Mouse (Mus musculus) hindbrain, embryonic 11.5 days (tissue): ENCODE results near the gene Fam53b. TPM values are rescaled to one million over a fixed set of nuclear protein-coding genes. Genes with fewer than 3 reads are reported as not detected.

Experiments
- ATAC-seq: fragments of 200-750 bp; cut with Nextera tagmentation; 2 replicates; pipeline ENCODE4 v1.8.0; 2017; ENCODE audit warnings: mild to moderate bottlenecking, moderate TSS enrichment, moderate library complexity; ENCODE audit not compliant: low FRiP score
- DNase-seq: peaks from one replicate; pipeline ENCODE4 v3.0.0-alpha.2; 2015; ENCODE audit warnings: low spot score
- H3K27ac ChIP-seq: fragments of 300-500 bp; sonication (generic); 2 replicates; pipeline ENCODE4 v1.5.1; 2014; ENCODE audit warnings: mild to moderate bottlenecking, low read depth, low read length
- H3K27me3 ChIP-seq: fragments of 300-500 bp; sonication (generic); 2 replicates; pipeline ENCODE4 v1.6.1; 2014; ENCODE audit warnings: mild to moderate bottlenecking, low read length, moderate library complexity, mixed read lengths; ENCODE audit not compliant: control insufficient read depth, insufficient read depth
- H3K36me3 ChIP-seq: fragments of 300-500 bp; sonication (generic); 2 replicates; pipeline ENCODE4 v1.6.1; 2014; ENCODE audit warnings: mild to moderate bottlenecking, low read length, moderate library complexity, mixed read lengths; ENCODE audit not compliant: control insufficient read depth, insufficient read depth
- H3K4me1 ChIP-seq: fragments of 300-500 bp; sonication (generic); replicated peaks from 2 replicates; pipeline ENCODE4 v1.6.1; 2014; ENCODE audit warnings: low read length, mixed read lengths; ENCODE audit not compliant: control insufficient read depth, insufficient read depth
- H3K4me2 ChIP-seq: fragments of 300-500 bp; sonication (generic); replicated peaks from 2 replicates; pipeline ENCODE4 v1.6.1; 2014; ENCODE audit warnings: mild to moderate bottlenecking, low read depth, low read length
- H3K4me3 ChIP-seq: fragments of 300-500 bp; sonication (generic); 2 replicates; pipeline ENCODE4 v1.5.1; 2014; ENCODE audit warnings: low read depth, low read length
- H3K9ac ChIP-seq: fragments of 300-500 bp; sonication (generic); 2 replicates; pipeline ENCODE4 v1.6.1; 2014; ENCODE audit warnings: low read depth, low read length
- H3K9me3 ChIP-seq: fragments of 300-500 bp; sonication (generic); 2 replicates; pipeline ENCODE4 v1.6.1; 2016; ENCODE audit warnings: low read length; ENCODE audit not compliant: control insufficient read depth
- WGBS: fragments of 180-500 bp; shearing (Covaris S2); extraction: QIAGEN DNeasy Blood & Tissue Kit; methylation state at CpG from one replicate; pipeline ENCODE4 v1.1.7; 2014; 5-methylcytosine and 5-hydroxymethylcytosine counted together
- polyA plus RNA-seq: library from polyadenylated mRNA; unstranded; fragments of >200 nt; fragmentation: Nextera tagmentation; extraction: Ambion mirVana; gene quantifications from 2 replicates; pipeline ENCODE4 v1.2.1, GENCODE M21; 2014

Gene Fam53b
- polyA plus RNA-seq, 1 experiment from 2014 or later = 16.9 TPM

GRCm38 (mm10) chr7:132767999-132768370 is 45.7 kb downstream of the Fam53b start:
- ATAC-seq (no peak), DNase-seq (no peak)
- Histone ChIP-seq H3K27ac (no peak overlapping the region), H3K9ac (no peak overlapping the region), H3K36me3 (no peaks in the 10 kb centered on the region), H3K27me3 (no peaks in the 10 kb centered on the region), H3K4me1 (no peaks in the 10 kb centered on the region), H3K4me2 (no peak overlapping the region), H3K9me3 (no peaks in the 10 kb centered on the region), H3K4me3 (no peak overlapping the region)
- 92% methylated on average over 4 of the region's 4 CpGs for WGBS

- DNase-seq (no peak), ATAC-seq (no peak)
- Histone ChIP-seq H3K4me2 (no peak overlapping the region), H3K9me3 (no peaks in the 10 kb centered on the region), H3K27me3 (no peaks in the 10 kb centered on the region), H3K9ac (no peak overlapping the region), H3K36me3 (no peaks in the 10 kb centered on the region), H3K27ac (no peak overlapping the region), H3K4me3 (no peak overlapping the region), H3K4me1 (no peaks in the 10 kb centered on the region)
- WGBS = 59% methylated on average over 12 of the region's 12 CpGs
These were observed 46.3 kb downstream of the Fam53b start for GRCm38 (mm10) chr7:132767233-132767998.

DNA sequence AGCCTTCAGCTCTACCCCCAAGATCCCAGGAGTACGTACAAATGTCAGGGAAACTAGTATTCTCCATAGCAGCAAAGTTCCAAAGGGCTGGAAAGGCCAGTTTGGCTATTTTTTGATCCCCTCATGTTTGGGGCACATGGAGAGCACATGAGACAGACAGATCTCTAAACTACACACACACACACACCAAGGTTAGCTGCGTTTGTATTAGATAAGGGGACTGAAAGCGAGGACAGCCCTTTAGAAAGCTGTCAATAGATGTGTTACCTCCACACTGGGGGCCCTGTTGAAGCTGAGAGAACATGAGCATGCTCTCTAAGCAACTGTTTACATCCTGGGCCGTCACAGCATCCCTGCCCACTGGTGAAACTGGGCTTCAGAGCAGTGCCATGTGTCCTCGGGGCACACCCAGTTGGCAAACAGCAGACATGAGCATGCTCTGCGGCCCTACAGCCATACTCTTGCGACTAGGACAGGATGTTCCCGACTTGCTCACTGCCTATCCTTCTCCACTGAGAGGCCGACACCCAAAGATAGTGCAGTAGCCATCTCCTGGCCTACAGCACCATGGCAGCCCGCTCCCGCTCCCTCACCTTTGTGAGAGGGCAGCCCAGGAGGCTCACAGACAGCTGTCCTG is 47.3 kb downstream of the Fam53b start:
- WGBS = 90% methylated on average over 11 of the region's 11 CpGs
- Histone ChIP-seq H3K9ac (no peak overlapping the region), H3K4me2 (no peak overlapping the region), H3K4me3 (no peak overlapping the region), H3K27me3 (no peaks in the 10 kb centered on the region), H3K9me3 (no peaks in the 10 kb centered on the region), H3K4me1 (no peaks in the 10 kb centered on the region), H3K27ac (no peak overlapping the region; the same call in 1 of the 2 replicates), H3K36me3 (no peaks in the 10 kb centered on the region)
- ATAC-seq (no peak), DNase-seq (no peak)

- no peak for ATAC-seq
- Histone ChIP-seq H3K9me3 (no peaks in the 10 kb centered on the region), H3K36me3 (no peaks in the 10 kb centered on the region), H3K27me3 (no peaks in the 10 kb centered on the region), H3K4me2 (no peak overlapping the region), H3K9ac (no peak overlapping the region), H3K4me1 (no peaks in the 10 kb centered on the region), H3K4me3 (no peak overlapping the region), H3K27ac (no peak overlapping the region)
- DNase-seq = no peak
- WGBS = 86% methylated on average over 3 of the region's 3 CpGs
These were observed 48.0 kb downstream of the Fam53b start for GRCm38 (mm10) chr7:132765629-132766186.

DNA sequence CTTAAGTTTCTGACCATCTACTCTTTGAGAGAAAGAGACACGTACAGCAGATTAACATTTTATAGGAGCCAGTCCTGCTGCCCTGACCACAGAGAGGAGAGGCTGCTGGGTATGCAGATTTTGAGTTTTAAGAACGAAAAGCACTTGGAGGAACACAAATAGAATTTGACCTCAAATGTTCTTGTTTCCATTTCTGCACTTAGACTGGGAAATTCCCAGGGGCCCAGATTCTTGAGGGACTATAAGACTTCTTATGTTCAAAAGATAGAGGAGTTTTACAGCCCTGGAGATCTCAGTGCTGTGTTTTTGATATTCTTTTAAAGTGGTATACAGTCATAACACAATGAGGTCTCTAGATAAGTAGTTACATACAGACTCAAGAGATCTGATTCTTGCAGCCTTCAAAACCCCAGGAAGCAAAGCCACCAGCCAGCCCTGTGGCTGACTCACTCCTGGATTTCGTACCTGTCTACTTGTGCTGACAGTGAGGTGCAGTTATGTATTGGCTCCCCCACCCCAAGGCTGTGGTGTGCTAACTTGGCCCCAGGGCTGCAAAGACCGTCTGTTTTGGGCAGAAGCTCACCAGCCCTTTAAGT is 48.7 kb downstream of the Fam53b start:
- no peak overlapping the region for H3K27ac ChIP-seq
- no peak overlapping the region for H3K9ac ChIP-seq
- H3K9me3 ChIP-seq = no peaks in the 10 kb centered on the region
- no peak for ATAC-seq
- H3K36me3 ChIP-seq = no peaks in the 10 kb centered on the region
- 92% methylated on average over 4 of the region's 4 CpGs for WGBS
- no peaks in the 10 kb centered on the region for H3K4me1 ChIP-seq
- no peak for DNase-seq
- H3K27me3 ChIP-seq = no peaks in the 10 kb centered on the region
- no peak overlapping the region for H3K4me3 ChIP-seq
- H3K4me2 ChIP-seq = no peak overlapping the region

- DNase-seq (no peak), ATAC-seq (no peak)
- Histone ChIP-seq H3K4me1 (no peaks in the 10 kb centered on the region), H3K4me3 (no peak overlapping the region), H3K27me3 (no peaks in the 10 kb centered on the region), H3K9me3 (no peaks in the 10 kb centered on the region), H3K27ac (no peak overlapping the region), H3K4me2 (no peak overlapping the region), H3K36me3 (no peaks in the 10 kb centered on the region), H3K9ac (no peak overlapping the region)
- WGBS = 96% methylated on average over 4 of the region's 4 CpGs
These were observed 49.4 kb downstream of the Fam53b start for GRCm38 (mm10) chr7:132764314-132764713.

- H3K36me3 ChIP-seq = no peaks in the 10 kb centered on the region
- H3K4me3 ChIP-seq = no peak overlapping the region
- 94% methylated on average over 5 of the region's 5 CpGs for WGBS
- no peak overlapping the region for H3K4me2 ChIP-seq
- H3K9ac ChIP-seq = no peak overlapping the region
- DNase-seq (no peak), ATAC-seq (no peak)
- H3K9me3 ChIP-seq = no peaks in the 10 kb centered on the region
- H3K27me3 ChIP-seq = no peaks in the 10 kb centered on the region
- H3K27ac ChIP-seq = no peak overlapping the region
- H3K4me1 ChIP-seq = no peaks in the 10 kb centered on the region
These were observed 49.8 kb downstream of the Fam53b start for GRCm38 (mm10) chr7:132763911-132764310.

DNA sequence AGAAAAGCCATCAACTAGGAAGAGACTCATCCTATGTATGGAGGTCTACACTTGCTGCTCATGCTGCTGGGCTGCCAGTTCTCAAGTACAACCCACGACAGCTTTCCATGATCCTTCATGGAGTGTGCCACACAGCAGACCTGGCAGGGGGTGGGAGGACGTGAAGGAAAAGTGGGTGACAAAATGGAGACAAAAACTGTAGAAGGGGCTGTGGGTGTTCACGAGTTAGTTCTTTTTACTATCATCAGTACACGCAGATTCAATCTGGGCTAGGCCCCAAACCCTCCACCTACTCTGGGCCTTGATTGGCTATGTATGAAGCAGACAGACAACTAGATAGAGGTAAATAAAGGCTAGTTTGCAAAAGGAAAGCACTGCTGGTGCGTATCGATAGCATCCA is 50.3 kb downstream of the Fam53b start:
- no peak overlapping the region for H3K4me3 ChIP-seq
- no peak overlapping the region for H3K27ac ChIP-seq
- DNase-seq = no peak
- H3K9ac ChIP-seq = no peak overlapping the region
- H3K36me3 ChIP-seq = no peaks in the 10 kb centered on the region
- H3K4me1 ChIP-seq = no peaks in the 10 kb centered on the region
- no peak for ATAC-seq
- H3K4me2 ChIP-seq = no peak overlapping the region
- H3K9me3 ChIP-seq = no peaks in the 10 kb centered on the region
- H3K27me3 ChIP-seq = no peaks in the 10 kb centered on the region
- WGBS = 95% methylated on average over 6 of the region's 6 CpGs
